In genomic region chr11:86934895-86935294, GRCm38 (mm10) we compare ENCODE assay signal across 25 mouse cellular contexts. TPM values are rescaled to one million over a fixed set of nuclear protein-coding genes. Genes with fewer than 3 reads are reported as not detected.
A peak's percentile ranks its signal among the peaks of the same experiment; 100 is the strongest.
DNase-seq lines count a peak whose midpoint lies in the region; ATAC-seq and TF ChIP-seq lines count a peak whose summit lies in the region.
"Had no signal": no experiment of that assay in that cellular context is flagged by ENCODE, and none has a peak within 500 bp of the region (broad histone marks: within the 10 kb centered on the region; RNA-seq: fewer than 3 reads in every experiment).

No protein-coding gene starts in this region.

- H3K27ac ChIP-seq in heart, embryonic 11.5 days (ENCODE audit: low read depth, low read length) = no peak overlapping the region
- H3K27ac ChIP-seq in kidney, embryonic 15.5 days = 0 out of 2 replicates have a peak overlapping the region, but pooled peaks have one; percentile 33
- H3K27ac ChIP-seq in kidney, adult 2 months (ENCODE audit: insufficient read depth, low read depth, low read length) = no peak overlapping the region
- peak overlapping the region; percentile 16; the same call in 1 of the 2 replicates for H3K27ac ChIP-seq in intestine, postnatal 0 days (ENCODE audit: low read depth, low read length)
- H3K27ac ChIP-seq: macrophage; midbrain, embryonic 10.5 days had no signal

- H3K9ac ChIP-seq in heart, embryonic 11.5 days (ENCODE audit: low read depth, low read length) = no peak overlapping the region
- H3K9ac ChIP-seq in kidney, embryonic 15.5 days = no peak overlapping the region
- no peak overlapping the region for H3K9ac ChIP-seq in intestine, postnatal 0 days (ENCODE audit: low read depth, low read length)
- H3K9ac ChIP-seq: forebrain, postnatal 0 days; liver, postnatal 0 days had no signal

- H3K36me3 ChIP-seq in heart, embryonic 11.5 days (ENCODE audit: control insufficient read depth, insufficient read depth, low read length) = 0 out of 2 replicates have a peak, but pooled peaks cover 4% of the 10 kb centered on the region
- peaks cover 6% of the 10 kb centered on the region; the same call in 1 of the 2 replicates for H3K36me3 ChIP-seq in kidney, embryonic 15.5 days
- H3K36me3 ChIP-seq in kidney, adult 2 months (ENCODE audit: control insufficient read depth, insufficient read depth, low read length) = no peaks in the 10 kb centered on the region
- H3K36me3 ChIP-seq in intestine, postnatal 0 days (ENCODE audit: control insufficient read depth, insufficient read depth) = peaks cover 1% of the 10 kb centered on the region
- H3K36me3 ChIP-seq: midbrain, embryonic 10.5 days had no signal

- TF ChIP-seq POLR2A in kidney, adult 2 months (IDR thresholded peaks at IDR 0.05; ENCODE audit: low read depth, low read length) = no peak

- peaks cover 19% of the 10 kb centered on the region for H3K4me1 ChIP-seq in heart, embryonic 11.5 days (ENCODE audit: control insufficient read depth, insufficient read depth, low read length)
- peaks cover 40% of the 10 kb centered on the region for H3K4me1 ChIP-seq in kidney, embryonic 15.5 days
- H3K4me1 ChIP-seq in kidney, adult 2 months (ENCODE audit: control insufficient read depth, insufficient read depth, low read length) = peaks cover 5% of the 10 kb centered on the region; the same call in 1 of the 2 replicates
- no peaks in the 10 kb centered on the region for H3K4me1 ChIP-seq in intestine, postnatal 0 days (replicated peaks; ENCODE audit: control insufficient read depth, insufficient read depth, low read length)

- H3K9me3 ChIP-seq in heart, embryonic 11.5 days (replicated peaks; ENCODE audit: control insufficient read depth, low read length) = no peaks in the 10 kb centered on the region
- no peaks in the 10 kb centered on the region for H3K9me3 ChIP-seq in kidney, embryonic 15.5 days (replicated peaks)
- no peaks in the 10 kb centered on the region for H3K9me3 ChIP-seq in intestine, postnatal 0 days (ENCODE audit: control insufficient read depth)
- H3K9me3 ChIP-seq: midbrain, embryonic 10.5 days had no signal

- 0 out of 2 replicates have a peak, but pooled peaks have one; percentile 4 for ATAC-seq in heart, embryonic 11.5 days (replicated peaks; ENCODE audit: insufficient number of reproducible peaks, low FRiP score, low TSS enrichment)
- ATAC-seq in kidney, embryonic 15.5 days (replicated peaks; ENCODE audit: low FRiP score) = no peak
- ATAC-seq in intestine, postnatal 0 days = no peak
- ATAC-seq: CD4-positive, CD25-positive, alpha-beta regulatory T cell, adult 4 months; forebrain, postnatal 0 days; liver, postnatal 0 days; lung, postnatal 0 days; midbrain, embryonic 16.5 days had no signal

- no peak overlapping the region for H3K4me3 ChIP-seq in heart, embryonic 11.5 days (ENCODE audit: low read depth, low read length)
- H3K4me3 ChIP-seq in kidney, embryonic 15.5 days (replicated peaks) = no peak overlapping the region
- no peak overlapping the region for H3K4me3 ChIP-seq in kidney, adult 2 months (ENCODE audit: insufficient read depth, low read depth, low read length)
- no peak overlapping the region for H3K4me3 ChIP-seq in intestine, postnatal 0 days (ENCODE audit: low read depth, low read length)
- H3K4me3 ChIP-seq: midbrain, embryonic 10.5 days; myocyte had no signal

- no peak for TF ChIP-seq CTCF in kidney, adult 2 months (conservative IDR thresholded peaks at IDR 0.05; ENCODE audit: insufficient read depth, insufficient read length, low read depth, low read length)
- no peak for TF ChIP-seq CTCF in intestine, postnatal 0 days (IDR thresholded peaks at IDR 0.05; ENCODE audit: low read depth)

- no peak overlapping the region for H3K4me2 ChIP-seq in heart, embryonic 11.5 days
- H3K4me2 ChIP-seq in kidney, embryonic 15.5 days = no peak overlapping the region
- no peak overlapping the region for H3K4me2 ChIP-seq in intestine, postnatal 0 days (replicated peaks; ENCODE audit: low read depth)

- H3K27me3 ChIP-seq in heart, embryonic 11.5 days (ENCODE audit: control insufficient read depth, insufficient read depth, low read length) = no peaks in the 10 kb centered on the region
- H3K27me3 ChIP-seq in kidney, embryonic 15.5 days = no peaks in the 10 kb centered on the region
- H3K27me3 ChIP-seq in kidney, adult 2 months (replicated peaks; ENCODE audit: control insufficient read depth, insufficient read depth, low read length) = no peaks in the 10 kb centered on the region
- no peaks in the 10 kb centered on the region for H3K27me3 ChIP-seq in intestine, postnatal 0 days (replicated peaks; ENCODE audit: control insufficient read depth, insufficient read depth, low read length)

- intact Hi-C loops in heart, postnatal 25 days (cut with DNase I) = no loop called here

- no peak for DNase-seq in heart, postnatal 25 days (ENCODE audit: low spot score)
- DNase-seq in kidney, adult 2 months = no peak
- peak; percentile 39 for DNase-seq in ZHBTc4 (ENCODE audit: low read depth, low spot score)
- no peak for DNase-seq in layer of hippocampus, postnatal 10 days (ENCODE audit: low spot score in 2 of 2)
- no peak for DNase-seq in cerebellum, postnatal 10 days
- DNase-seq: adrenal gland, postnatal 36 days; cerebellum, adult 9-11 months; forebrain, postnatal 0 days; gastrocnemius, postnatal 25 days; heart, adult 18-20 months; heart, postnatal 14 days; kidney, adult 9 months; kidney, postnatal 25 days; liver, postnatal 0 days; right cerebral cortex, adult 18-20 months; right cerebral cortex, postnatal 4 days had no signal

- 66% methylated on average over 2 of the region's 2 CpGs for WGBS in heart, embryonic 11.5 days (ENCODE audit: insufficient replicate concordance)
- 37% methylated on average over 2 of the region's 2 CpGs for WGBS in kidney, embryonic 15.5 days
- WGBS in kidney, adult 2 months = 73% methylated on average over 2 of the region's 2 CpGs
- WGBS in intestine, postnatal 0 days = 28% methylated on average over 2 of the region's 2 CpGs

RNA-seq across cellular contexts. Expression of gene Ypel2, which starts 58.6 kb away (rescaled TPM):
- polyA plus RNA-seq in heart, embryonic 11.5 days (2014; fragmentation: Nextera tagmentation; extraction: Ambion mirVana) = 16.8 and 23.9 TPM in 2 replicates
- total RNA-seq in heart, postnatal 25 days (2021) = 10 to 100 TPM; 16.2 to 35.4 TPM
- polyA plus RNA-seq in kidney, embryonic 15.5 days (2015; fragmentation: Nextera tagmentation; extraction: Ambion mirVana) = 10.1 and 10.4 TPM in 2 replicates
- 4.7 TPM in 2 replicates for polyA plus RNA-seq in kidney, adult 2 months (2012; rRNA removed)
- polyA plus RNA-seq in intestine, postnatal 0 days (2015; fragmentation: Nextera tagmentation; extraction: Ambion mirVana) = 4.6 and 5.9 TPM in 2 replicates
- total RNA-seq in layer of hippocampus, postnatal 10 days (2021) = 1 to 10 TPM; 7.4 to 8.6 TPM

Comparison
In these comparisons a context has a peak if more than half of its experiments do, and no peak if none do; other contexts are left out.
1. H3K27ac ChIP-seq: peak in kidney, embryonic 15.5 days (single experiment) and intestine, postnatal 0 days (single experiment); none in heart, embryonic 11.5 days (single experiment) and kidney, adult 2 months (single experiment).